Mouse (Mus musculus): ENCODE results near the gene Abca2.
"Not testable (repeated sequence)": the region's sequence is repeated elsewhere in the genome, so short reads cannot be mapped to it uniquely, and the experiment has no call there.

Gene Abca2

GRCm38 (mm10) chr2:25428442-25429236 lies at the start of gene Abca2:
Abca2 (plus strand) TSS chr2:25428703.
- peak; percentile 96 for DNase-seq (ENCODE audit: low read depth, low spot score)

- no peak for DNase-seq (ENCODE audit: low read depth, low spot score)
Observed at GRCm38 (mm10) chr2:25384492-25384891, 44.0 kb upstream of the Abca2 start.

GRCm38 (mm10) chr2:25391266-25391665 lies 37.2 kb upstream of the Abca2 start:
- DNase-seq (ENCODE audit: low read depth, low spot score) = no peak

- no peak for DNase-seq (ENCODE audit: low read depth, low spot score)
Observed at GRCm38 (mm10) chr2:25394281-25395221, 34.0 kb upstream of the Abca2 start.

- no peak for DNase-seq (ENCODE audit: low read depth, low spot score)
Observed at GRCm38 (mm10) chr2:25395721-25396596, 32.5 kb upstream of the Abca2 start, which contains the start of gene Entpd2. Entpd2 (plus strand) TSS chr2:25395874.

- DNase-seq (ENCODE audit: low read depth, low spot score) = no peak
Observed at GRCm38 (mm10) chr2:25396597-25396983, 31.9 kb upstream of the Abca2 start.

GRCm38 (mm10) chr2:25397010-25397409 lies 31.5 kb upstream of the Abca2 start:
- no peak for DNase-seq (ENCODE audit: low read depth, low spot score)

- no peak for DNase-seq (ENCODE audit: low read depth, low spot score)
Observed at GRCm38 (mm10) chr2:25398065-25398464, 30.4 kb upstream of the Abca2 start.

- no peak for DNase-seq (ENCODE audit: low read depth, low spot score)
Observed at GRCm38 (mm10) chr2:25399051-25399450, 29.5 kb upstream of the Abca2 start, which contains the start of gene Npdc1. Npdc1 (plus strand) TSS chr2:25399351.

GRCm38 (mm10) chr2:25400291-25400690 lies 28.2 kb upstream of the Abca2 start:
- no peak for DNase-seq (ENCODE audit: low read depth, low spot score)

GRCm38 (mm10) chr2:25400764-25401163 lies 27.7 kb upstream of the Abca2 start:
- peak; percentile 44 for DNase-seq (ENCODE audit: low read depth, low spot score)

GRCm38 (mm10) chr2:25402377-25402971 lies 26.0 kb upstream of the Abca2 start:
- peak; percentile 90 for DNase-seq (ENCODE audit: low read depth, low spot score)

GRCm38 (mm10) chr2:25402972-25403601 lies 25.4 kb upstream of the Abca2 start:
- DNase-seq (ENCODE audit: low read depth, low spot score) = peak; percentile 88

GRCm38 (mm10) chr2:25403994-25404393 lies 24.5 kb upstream of the Abca2 start:
- DNase-seq (ENCODE audit: low read depth, low spot score) = no peak

- DNase-seq (ENCODE audit: low read depth, low spot score) = no peak
Observed at GRCm38 (mm10) chr2:25408908-25409307, 19.6 kb upstream of the Abca2 start.

- DNase-seq (ENCODE audit: low read depth, low spot score) = not testable (repeated sequence)
Observed at GRCm38 (mm10) chr2:25413436-25413835, 15.1 kb upstream of the Abca2 start.

GRCm38 (mm10) chr2:25417426-25417825 lies 11.1 kb upstream of the Abca2 start:
- DNase-seq (ENCODE audit: low read depth, low spot score) = no peak

- peak; percentile 69 for DNase-seq (ENCODE audit: low read depth, low spot score)
Observed at GRCm38 (mm10) chr2:25421896-25422295, 6.6 kb upstream of the Abca2 start.

GRCm38 (mm10) chr2:25422587-25423410 lies 5.7 kb upstream of the Abca2 start, which contains the start of gene Fut7:
Fut7 (plus strand) TSS chr2:25423267.
- no peak for DNase-seq (ENCODE audit: low read depth, low spot score)
